Mouse (Mus musculus) left cerebral cortex, postnatal 25 days (tissue): ENCODE data around the gene Ypel2. TPM values are rescaled to one million over a fixed set of nuclear protein-coding genes. Genes with fewer than 3 reads are reported as not detected.
"Not testable (repeated sequence)": the region's sequence is repeated elsewhere in the genome, so short reads cannot be mapped to it uniquely, and the experiment has no call there.

Source experiments
- DNase-seq, 2 experiments: peaks; one replicate each; pipeline ENCODE4 v3.0.0; 2022; ENCODE audit warnings: low spot score in 2 of 2, mixed read lengths in 1 of 2
- intact Hi-C: fragments of 180-260 bp; cut with DNase I; formaldehyde crosslinking; loops from one replicate; pipeline ENCODE4 v1.15.1; 2025
- total RNA-seq, 2 experiments: library from RNA; stranded (reverse); gene quantifications; 2 replicates each; pipeline ENCODE4 v1.2.3; 2021

Gene Ypel2
- total RNA-seq = 10 to 100 TPM; 49.8 to 61.2 TPM

DNA sequence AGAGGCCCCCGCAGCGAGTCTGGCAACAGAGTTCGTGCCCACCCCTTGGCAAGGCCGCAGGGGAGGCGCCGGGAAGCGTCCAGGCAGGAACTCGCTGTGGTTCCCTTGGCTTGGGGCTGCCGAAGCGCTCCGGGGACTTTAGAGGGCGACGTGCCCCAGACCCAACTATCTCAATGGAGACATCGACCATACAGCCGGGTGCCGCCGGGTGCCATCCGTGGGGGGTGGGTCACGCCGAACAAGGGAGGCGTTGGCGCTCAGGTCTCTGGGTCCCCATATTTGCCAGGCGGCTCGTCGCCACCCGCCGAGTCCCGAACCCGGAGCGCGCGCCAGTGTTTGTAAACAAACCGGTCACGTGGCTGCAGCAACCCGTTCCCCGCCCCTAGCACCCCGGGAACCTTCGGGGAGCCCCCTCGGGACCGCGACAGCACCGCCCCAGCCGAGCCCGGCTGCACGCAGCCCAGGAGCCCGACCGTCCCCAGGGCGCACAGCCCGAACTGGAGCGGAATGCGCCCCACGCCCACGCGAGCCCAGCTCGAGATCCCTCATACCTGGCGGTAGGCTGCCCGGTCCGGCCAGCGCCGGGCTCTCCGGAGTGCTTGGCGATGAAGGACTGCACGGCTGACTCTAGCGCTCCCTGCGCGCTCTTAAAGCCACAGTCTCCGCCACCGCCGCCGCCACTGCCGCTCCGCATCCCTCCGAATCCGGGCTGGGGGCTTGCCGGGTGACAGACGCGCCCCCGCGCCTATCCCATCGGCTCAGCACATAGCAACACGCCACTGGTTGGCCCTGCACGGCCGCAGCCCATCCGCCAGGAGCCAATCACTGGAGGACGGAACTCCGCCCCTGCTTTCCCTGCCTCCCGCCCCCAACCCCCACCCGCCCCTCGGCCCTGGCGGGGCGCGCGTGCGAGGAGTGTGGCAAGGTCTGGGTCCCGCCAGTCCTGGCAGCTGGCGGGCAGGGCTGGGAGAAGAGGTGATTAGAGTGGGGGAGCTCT, at the start of gene Ypel2:
Gene Ypel2, minus strand, starts transcription at position 667 of the 997 bp plus-strand sequence.
- peak; percentile 98 to 99 for DNase-seq
- intact Hi-C loops = loop anchor here (2.0 to 10.0 kb wide), 7 partner anchors 36 to 237 kb away; partner anchors contain the start of genes Cltc and Dhx40

DNA sequence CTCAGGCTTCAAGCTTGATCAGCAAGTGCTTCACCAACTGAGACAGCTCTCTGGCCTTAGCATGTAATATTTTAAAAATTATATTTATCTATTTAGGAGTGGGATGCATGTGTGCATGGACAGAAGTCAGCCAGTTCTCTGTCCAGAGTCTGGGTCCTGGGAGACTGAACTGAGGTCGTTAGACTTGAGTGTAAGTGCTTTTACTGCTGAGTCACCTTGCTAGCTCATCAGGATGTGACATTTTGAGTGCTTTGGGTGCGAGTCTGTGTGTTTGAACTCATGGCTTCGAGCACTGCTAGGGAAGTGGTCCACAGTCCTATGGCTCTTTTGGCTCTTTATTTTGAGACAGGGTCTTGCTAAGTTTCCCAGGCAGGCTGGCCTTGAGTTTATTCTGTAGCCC, 49.5 kb upstream of the Ypel2 start:
- intact Hi-C loops = no loop called here
- no peak for DNase-seq

DNA sequence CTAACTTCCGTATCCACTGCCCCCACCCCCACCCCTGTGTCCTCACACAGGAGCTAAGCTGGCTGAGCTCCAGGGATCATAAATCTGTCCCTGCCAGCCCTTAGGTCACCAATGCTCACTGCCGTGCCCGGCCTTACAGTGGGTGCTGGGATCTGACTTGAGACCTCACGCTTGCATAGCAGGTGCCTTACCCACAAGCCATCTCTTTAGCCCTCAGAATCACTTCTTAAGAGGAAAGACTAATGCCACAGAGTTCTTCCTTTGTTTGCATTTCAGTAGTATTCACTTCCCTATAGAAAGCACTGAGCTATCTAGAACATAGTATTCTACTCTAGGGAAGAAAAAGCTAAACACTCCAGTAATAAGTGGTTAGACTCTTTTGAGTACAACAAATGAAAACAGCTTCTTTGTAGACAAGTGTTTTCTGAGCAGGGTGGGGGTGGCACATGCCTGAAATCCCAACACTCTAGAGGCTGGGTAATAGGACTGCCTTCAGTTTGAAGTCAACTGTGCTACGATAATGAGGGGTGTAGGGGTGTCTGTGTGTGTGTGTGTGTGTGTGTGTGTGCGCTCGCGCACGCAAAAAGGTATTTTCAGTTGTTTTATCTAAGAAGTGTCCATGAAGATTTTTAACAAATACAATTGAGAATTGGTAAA, 45.9 kb upstream of the Ypel2 start:
- intact Hi-C loops = no loop called here
- DNase-seq = no peak

DNA sequence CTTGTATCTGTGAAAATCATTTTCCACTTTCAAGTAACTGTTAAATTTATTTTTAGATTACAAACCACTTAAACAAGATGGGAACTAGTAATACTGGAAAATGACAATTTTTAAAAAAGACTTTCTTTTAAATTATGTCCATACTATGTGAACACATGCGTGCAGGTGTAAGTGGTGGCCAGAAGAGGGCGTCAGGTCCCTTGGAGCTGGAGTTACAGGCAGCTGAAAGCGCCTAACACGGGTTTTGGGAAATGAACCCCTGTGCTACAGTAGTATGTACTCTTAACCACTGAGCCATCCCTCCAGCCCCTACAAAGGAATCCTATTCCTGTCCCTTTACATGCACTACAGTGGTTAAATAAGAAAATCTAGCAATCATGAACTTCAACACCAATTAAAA, 42.7 kb upstream of the Ypel2 start:
- intact Hi-C loops = no loop called here

DNA sequence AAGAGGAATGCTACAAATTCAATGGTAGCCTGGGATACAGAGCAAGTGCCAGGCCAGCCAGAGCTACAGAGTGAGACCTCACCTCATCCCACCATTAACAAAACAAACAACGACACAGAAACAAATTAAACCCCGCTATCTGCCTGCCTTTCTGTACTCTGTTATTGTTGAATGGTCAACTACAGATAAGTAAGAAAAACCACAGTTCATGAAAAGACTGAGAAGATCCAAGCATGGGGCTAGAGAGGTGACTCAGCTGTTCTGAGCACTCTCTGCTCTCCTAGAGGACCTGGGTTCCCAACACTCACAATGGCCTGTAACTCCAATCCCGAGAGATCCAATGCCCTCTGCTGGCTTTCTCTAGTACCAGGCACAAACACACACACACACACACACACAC, 34.7 kb upstream of the Ypel2 start:
- intact Hi-C loops = no loop called here
- no peak for DNase-seq

More for the DNA sequence above, 42.7 kb upstream of the Ypel2 start:
- DNase-seq = no peak

DNA sequence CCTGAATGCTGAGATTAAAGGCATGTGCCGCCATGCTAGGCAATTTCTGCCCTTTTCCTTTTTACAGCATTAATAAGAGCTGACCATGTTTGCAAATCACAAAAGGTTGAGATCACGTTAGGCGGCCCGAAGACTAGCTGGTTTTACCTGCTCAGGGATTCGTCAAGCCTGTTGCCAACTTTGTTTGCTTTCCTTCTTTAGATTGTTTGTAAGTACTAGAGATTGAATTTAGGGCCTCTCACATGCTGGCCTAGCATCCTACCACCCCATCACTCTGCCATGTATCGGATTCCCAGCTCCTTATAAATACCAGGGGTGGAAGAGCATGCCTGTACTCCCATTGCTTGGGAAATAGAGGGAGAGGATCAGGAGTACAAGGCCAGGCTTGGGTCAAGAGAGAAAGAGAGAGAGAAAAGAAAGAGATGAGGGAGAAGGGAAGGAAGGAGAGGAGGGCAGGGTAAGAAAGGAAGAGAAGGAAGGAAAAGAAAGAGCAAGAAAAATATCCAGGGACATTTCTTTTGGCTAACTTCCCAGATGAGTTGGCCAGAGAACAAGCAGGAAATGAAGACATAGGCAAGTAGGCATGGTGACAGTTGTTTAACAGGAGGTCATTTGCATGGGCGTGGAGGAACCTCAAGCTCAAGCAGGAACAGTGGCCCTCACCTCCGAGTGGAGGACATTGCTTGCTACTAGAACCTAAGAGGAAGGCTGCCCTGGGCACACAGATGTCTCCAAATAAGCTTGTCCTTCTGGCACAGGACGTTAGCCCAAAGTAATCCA, 32.8 kb upstream of the Ypel2 start:
- intact Hi-C loops = no loop called here
- DNase-seq = no peak

DNA sequence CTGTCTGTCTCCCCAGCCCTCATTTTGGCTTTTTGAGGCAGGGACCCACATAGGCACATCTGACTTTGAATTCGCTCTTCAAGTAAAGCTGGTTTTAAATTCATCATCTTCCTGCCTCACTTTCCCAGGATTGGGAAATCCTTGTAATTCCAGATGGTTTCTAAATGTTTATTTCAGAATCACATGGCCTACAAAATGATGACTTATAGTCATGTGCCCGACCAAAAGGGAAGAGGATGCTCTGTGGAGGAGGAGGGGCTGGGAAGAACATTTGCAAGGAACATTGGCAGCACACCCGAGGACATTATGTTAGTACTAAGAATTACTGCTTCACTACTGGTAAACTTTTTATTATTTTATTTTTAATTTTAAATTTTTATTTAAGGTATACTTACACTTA, 31.8 kb upstream of the Ypel2 start:
- DNase-seq = peak in 1 of 2 experiments; percentile 33
- intact Hi-C loops = no loop called here

DNA sequence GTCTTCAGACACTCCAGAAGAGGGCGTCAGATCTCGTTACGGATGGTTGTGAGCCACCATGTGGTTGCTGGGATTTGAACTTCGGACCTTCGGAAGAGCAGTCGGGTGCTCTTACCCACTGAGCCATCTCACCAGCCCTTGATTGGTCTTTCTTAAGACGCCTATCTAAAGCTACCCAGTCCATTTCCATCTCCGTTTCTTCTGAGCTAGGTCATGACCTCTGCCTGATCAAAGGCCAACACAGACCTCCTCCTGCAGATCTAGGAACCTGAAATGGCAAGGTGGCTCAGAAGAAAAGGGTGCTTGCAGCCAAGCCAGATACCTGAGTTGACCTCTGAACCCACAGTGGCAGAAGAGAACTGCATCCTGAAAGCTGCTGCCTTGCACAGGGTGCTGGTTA, 29.7 kb upstream of the Ypel2 start:
- intact Hi-C loops, DNase-seq: not testable (repeated sequence)

DNA sequence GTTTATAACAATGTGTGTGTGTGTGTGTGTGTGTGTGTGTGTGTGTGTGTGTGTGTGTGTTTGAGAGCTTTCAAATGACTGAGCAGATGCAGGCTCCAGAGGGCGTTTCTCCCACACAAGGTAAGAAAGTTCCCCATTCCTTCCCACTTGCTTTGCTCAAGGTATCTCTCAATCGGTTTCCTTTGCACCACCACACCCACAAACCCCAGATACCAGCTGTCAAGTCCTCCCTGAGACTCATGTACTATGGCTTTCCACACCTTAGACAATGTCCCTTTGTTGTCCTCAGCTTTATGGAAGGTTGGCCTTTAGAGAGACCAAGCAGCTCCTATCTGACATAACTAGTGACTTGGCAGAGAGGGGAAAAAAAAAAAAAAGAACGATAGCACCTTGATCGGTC, 29.3 kb upstream of the Ypel2 start:
- DNase-seq = no peak
- intact Hi-C loops = no loop called here

DNA sequence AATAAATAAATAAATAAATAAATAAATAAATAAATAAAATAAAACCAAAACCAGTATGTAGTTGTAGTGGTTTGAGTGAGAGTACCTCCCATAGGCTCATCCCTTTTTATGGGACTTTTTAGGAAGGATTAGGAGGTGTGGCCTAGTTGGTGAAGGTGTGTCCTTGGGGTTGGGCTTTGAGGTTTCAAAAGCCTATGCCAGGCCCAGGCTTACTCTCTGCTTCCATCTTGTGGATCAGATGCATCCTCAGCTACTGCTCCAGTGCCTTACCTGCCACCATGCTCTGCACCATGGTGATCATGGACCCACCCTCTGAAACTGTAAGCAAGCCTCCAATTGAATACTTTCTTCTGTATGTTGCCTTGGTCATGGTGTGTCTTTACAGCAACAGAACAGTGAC, 28.0 kb upstream of the Ypel2 start:
- intact Hi-C loops = no loop called here
- no peak for DNase-seq

DNA sequence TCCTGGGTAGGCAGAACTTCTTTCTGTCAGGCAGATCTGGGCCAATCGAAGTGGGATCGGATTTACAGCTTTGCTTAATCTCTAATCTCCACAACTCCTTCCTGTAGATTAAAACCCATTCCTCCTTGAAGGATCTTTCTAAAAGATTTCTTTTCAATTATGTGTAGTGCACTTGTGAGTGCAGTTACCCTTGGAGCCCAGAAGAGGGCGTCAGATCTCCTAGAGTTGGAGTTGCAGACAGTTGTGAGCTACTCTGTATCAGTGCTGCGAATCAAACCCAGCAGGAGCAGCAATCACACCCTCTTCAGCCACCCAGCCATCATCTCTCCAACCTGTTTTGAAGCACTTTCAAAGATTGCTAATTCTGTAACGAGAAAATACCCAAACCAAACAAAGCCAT, 26.9 kb upstream of the Ypel2 start:
- no peak for DNase-seq
- intact Hi-C loops = no loop called here

DNA sequence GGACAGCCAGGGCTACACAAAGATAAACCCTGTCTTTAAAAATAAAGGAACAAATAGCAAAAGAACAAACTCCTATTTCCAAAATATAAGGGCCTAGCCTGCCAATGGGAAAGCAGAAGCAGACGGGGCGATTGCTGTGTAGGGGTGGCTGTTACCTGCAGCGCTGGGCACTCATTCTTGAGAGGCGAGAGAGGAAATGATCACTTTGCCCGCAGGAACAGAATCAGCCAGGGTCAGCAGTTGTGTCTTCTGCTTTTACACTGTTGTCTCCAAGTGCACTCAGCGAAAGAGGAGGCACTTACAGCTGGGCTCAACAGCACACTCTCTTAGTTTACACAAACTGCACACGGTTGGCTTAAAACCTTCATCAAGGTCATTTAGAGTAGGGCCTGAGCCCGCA, 25.9 kb upstream of the Ypel2 start:
- intact Hi-C loops = no loop called here
- DNase-seq = no peak

DNA sequence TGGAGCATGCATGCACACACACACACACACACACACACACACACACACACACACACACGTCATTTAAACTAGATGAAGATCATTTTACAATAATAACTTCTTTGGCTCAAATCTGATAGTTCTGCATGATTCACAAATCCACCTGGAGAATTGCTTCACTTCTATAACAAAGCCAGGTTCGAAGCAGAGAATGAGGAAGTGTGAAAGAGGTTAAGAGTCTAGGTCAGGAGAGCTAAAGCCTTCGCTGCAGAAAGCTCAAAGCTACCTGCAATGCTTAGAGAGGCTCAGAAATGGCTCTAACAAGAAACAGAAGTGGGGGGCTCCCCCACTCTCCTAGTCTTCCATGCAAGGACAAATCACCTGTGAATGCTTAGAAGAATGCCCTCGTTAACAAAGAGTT, 24.6 kb upstream of the Ypel2 start:
- DNase-seq = no peak
- intact Hi-C loops = no loop called here

DNA sequence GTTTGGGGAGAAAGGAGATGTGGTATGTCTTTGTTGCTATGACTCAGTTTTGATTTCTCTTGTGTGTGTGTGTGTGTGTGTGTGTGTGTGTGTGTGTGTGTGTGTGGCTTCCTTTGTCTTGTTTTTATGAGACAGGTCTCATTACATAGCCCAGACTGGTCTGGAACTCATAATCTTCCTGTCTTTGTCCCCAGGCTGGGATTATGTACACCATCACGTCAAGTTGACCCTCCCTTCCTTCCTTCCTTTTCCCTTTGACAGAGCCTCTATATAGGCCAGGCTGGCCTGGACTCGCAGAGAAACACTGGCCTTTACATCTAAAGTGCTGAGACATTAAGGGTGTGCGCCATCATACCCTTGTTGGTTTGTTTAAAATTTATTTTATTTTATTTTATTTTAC, 22.2 kb upstream of the Ypel2 start:
- intact Hi-C loops = no loop called here
- no peak for DNase-seq

DNA sequence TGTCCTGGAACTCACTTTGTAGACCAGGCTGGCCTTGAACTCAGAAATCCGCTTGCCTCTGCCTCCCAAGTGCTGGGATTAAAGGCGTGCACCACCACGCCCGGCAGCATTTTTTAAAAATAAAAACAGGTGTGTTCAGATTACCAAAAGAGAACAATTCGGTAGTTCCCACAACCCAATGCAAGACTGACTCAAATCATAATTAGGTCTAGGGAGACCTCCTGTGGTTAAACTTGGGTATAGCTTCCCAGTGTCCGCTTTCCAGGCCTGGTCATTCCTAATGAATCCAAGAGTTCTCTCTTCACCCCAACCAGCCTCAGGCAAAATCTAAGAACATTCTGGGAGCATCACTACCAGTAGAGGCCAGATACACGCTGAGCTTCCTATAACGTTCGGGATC, 17.0 kb upstream of the Ypel2 start:
- intact Hi-C loops = loop anchor here (5.0 kb wide), 2 partner anchors 188 to 443 kb away; no protein-coding TSS in a partner anchor
- peak; percentile 72 to 78 for DNase-seq

DNA sequence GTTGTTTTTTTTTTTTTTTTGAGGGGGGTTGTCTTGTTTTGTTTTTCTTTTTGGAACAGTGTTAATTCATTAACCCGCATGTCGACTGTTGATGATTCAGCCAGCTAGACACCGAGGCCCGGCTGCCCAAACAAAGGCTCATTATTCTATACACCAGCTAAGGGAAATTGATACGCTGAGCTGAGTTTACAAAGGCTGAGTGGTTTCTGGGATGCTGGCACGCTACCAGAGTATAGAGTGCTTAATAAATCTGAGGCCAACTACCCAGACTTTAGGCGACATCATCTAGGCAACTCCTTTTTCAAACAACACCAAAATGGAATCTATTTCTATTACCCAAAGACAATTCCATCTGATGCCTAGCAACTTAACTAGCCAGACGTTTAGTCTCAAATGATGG, 13.9 kb upstream of the Ypel2 start:
- DNase-seq = no peak
- intact Hi-C loops = loop anchor here (5.0 kb wide), 1 partner anchor 220 kb away; no protein-coding TSS in a partner anchor

DNA sequence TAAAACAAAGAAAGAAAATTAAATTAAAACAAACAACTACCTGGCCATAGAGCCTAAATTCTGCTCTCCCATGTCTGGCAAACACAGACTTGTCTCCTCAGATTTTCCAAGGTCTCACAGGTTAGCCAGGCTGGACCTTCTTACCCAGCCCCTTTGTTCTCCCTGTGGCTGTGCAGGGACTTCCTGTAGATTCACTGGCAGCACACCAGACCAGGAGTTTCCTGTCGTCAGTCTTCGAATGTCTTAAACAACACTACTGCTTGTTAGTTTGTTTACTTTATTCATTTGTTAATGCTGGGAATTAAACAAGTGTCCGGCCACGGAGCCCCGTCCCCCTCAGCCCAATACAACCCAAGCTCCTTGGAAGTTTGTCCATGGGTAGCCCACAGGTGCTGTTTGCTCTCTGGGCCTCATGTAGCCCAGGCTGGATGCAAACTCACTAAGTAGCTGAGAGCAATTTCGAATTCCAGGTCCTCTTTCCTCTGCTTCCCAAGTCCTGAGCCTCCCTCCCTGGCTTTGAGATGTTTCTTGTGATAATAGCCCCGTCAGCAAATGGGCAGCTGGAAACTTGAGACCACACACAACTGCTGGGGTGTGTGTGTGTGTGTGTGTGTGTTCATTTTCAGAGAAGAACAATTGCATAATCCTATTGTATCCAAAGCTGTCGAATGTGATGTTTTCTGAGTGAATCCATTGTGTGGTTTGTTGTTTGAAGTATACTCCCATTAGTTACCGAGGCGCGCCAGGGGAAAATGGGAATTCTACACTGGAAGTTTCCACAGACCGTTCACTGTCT, 11.7 kb upstream of the Ypel2 start:
- DNase-seq = no peak
- intact Hi-C loops = loop anchor here (5.0 kb wide), 1 partner anchor 218 kb away; no protein-coding TSS in a partner anchor

DNA sequence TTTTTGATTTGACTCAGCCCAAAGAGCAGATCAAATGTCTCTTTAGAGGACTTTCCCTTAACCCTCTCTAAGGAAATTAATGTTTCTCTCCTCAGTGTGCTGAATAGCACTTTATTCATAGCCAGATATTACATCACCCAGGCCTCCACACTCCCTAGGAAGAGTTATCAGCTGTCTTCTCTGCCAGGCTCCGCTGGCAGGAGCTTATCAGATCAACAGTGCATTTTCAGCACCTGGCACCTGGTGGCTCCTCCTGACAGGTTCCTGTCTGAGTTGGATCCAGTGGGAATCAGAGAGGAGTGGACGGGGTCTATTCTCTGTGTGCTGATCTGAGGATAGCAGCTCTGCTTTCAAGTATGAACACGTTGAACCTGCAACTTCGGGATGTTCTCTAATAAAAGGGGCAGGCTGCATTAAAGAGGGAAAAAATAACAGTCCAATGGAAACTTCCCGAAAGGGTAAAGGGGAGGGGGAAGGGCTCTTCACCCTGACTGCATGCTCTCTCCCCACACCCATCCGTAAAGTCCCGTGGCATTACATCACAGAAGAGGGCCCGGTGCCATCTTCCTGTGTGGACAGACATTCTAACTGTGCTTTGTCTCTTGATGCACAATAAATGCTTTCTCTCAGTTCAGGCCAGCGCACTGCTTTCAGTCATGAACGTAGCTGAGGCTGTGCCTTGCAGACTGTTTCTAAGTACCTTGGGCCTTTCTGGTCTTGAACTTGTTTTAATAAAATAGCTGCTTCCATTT, 8.7 kb upstream of the Ypel2 start:
- intact Hi-C loops = no loop called here
- peak in 1 of 2 experiments; percentile 35 for DNase-seq
